Comparison of ENCODE assay signal across 19 mouse cellular contexts in the genomic region with DNA sequence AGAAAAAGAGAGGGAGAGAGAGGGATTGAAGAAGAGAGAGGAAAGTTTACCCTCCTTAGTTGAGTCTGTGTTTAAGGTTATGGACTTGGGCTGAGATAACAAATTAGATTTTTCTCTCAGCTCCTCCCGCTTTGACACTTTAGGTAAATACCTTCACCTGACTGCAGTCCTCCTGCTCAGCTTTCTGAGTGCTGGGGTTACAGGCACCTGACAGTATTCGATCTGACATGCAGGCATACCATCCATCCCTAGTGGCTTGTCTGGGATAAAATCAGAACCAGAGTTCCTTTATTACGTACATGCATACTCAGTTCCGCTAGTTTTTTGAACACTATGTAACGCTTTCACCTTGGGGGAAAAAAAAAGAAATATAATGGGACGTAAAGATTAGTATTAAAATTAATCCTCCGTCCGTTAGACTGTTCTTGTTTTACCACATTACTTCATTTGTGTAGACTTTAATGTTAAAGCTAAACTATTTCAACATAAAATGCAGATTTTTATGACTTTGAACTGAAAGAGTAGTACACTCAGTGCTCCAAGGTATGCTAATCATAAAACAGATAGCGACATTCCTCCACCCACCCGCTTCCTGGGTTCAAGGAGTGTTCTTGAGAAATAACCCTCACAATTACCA. TPM values are rescaled to one million over a fixed set of nuclear protein-coding genes. Genes with fewer than 3 reads are reported as not detected.
DNase-seq lines count a peak whose midpoint lies in the region; ATAC-seq and TF ChIP-seq lines count a peak whose summit lies in the region.
"Had no signal": no experiment of that assay in that cellular context is flagged by ENCODE, and none has a peak within 500 bp of the region (broad histone marks: within the 10 kb centered on the region; RNA-seq: fewer than 3 reads in every experiment).

No protein-coding gene starts in this region.

- no peak for DNase-seq in kidney, adult 2 months
- no peak for DNase-seq in kidney, postnatal 10 days
- no peak for DNase-seq in kidney, adult 18-20 months
- DNase-seq in 3T3-L1 (ENCODE audit: low read depth, low spot score): peak; percentile 92
- no peak for DNase-seq in frontal cortex, postnatal 10 days (ENCODE audit: low spot score in 2 of 2)
- DNase-seq: adrenal gland, adult 8-10 months; adrenal gland, postnatal 14 days; adrenal gland, postnatal 36 days; cerebellum, adult 11-12 months; cerebellum, adult 2 months; cerebellum, adult 9-10 months; cerebellum, postnatal 10 days; cerebellum, postnatal 25 days; forebrain, postnatal 0 days had no signal

- ATAC-seq in kidney, embryonic 16.5 days (ENCODE audit: low FRiP score, low TSS enrichment): no peak
- ATAC-seq: forebrain, embryonic 13.5 days; forebrain, embryonic 15.5 days; forebrain, postnatal 0 days had no signal

- no peak overlapping the region for H3K4me3 ChIP-seq in kidney, adult 2 months (ENCODE audit: insufficient read depth, low read depth, low read length)
- H3K4me3 ChIP-seq in kidney, embryonic 16.5 days (ENCODE audit: low read length): no peak overlapping the region
- H3K4me3 ChIP-seq: embryonic facial prominence, embryonic 10.5 days; embryonic facial prominence, embryonic 12.5 days; forebrain, embryonic 13.5 days; forebrain, embryonic 15.5 days had no signal

- H3K36me3 ChIP-seq in kidney, adult 2 months (ENCODE audit: control insufficient read depth, insufficient read depth, low read length): 0 out of 2 replicates have a peak, but pooled peaks cover 1% of the 10 kb centered on the region
- peaks cover 40% of the 10 kb centered on the region for H3K36me3 ChIP-seq in kidney, embryonic 16.5 days (ENCODE audit: insufficient read depth, low read length)

- H3K4me2 ChIP-seq in kidney, embryonic 16.5 days (replicated peaks; ENCODE audit: low read depth, low read length): no peak overlapping the region
- H3K4me2 ChIP-seq: embryonic facial prominence, embryonic 12.5 days; forebrain, embryonic 13.5 days; forebrain, embryonic 15.5 days had no signal

- no peaks in the 10 kb centered on the region for H3K27me3 ChIP-seq in kidney, adult 2 months (replicated peaks; ENCODE audit: control insufficient read depth, insufficient read depth, low read length)
- no peaks in the 10 kb centered on the region for H3K27me3 ChIP-seq in kidney, embryonic 16.5 days (ENCODE audit: insufficient read depth, low read length)
- H3K27me3 ChIP-seq: embryonic facial prominence, embryonic 12.5 days; forebrain, embryonic 13.5 days; forebrain, embryonic 15.5 days had no signal

- WGBS in kidney, adult 2 months: 94% methylated on average over 10 of the region's 10 CpGs
- 97% methylated on average over 10 of the region's 10 CpGs for WGBS in kidney, embryonic 16.5 days

- H3K27ac ChIP-seq in kidney, adult 2 months (ENCODE audit: insufficient read depth, low read depth, low read length): peak overlapping the region; percentile 87
- H3K27ac ChIP-seq in kidney, embryonic 16.5 days (ENCODE audit: low read length): peak overlapping the region; percentile 20; the same call in 1 of the 2 replicates
- H3K27ac ChIP-seq: embryonic facial prominence, embryonic 10.5 days; embryonic facial prominence, embryonic 12.5 days; forebrain, embryonic 13.5 days; forebrain, embryonic 15.5 days had no signal

- peaks cover 11% of the 10 kb centered on the region for H3K4me1 ChIP-seq in kidney, adult 2 months (ENCODE audit: control insufficient read depth, insufficient read depth, low read length)
- H3K4me1 ChIP-seq in kidney, embryonic 16.5 days (ENCODE audit: insufficient read depth, low read length): peaks cover 9% of the 10 kb centered on the region

- TF ChIP-seq CTCF in kidney, adult 2 months (conservative IDR thresholded peaks at IDR 0.05; ENCODE audit: insufficient read depth, insufficient read length, low read depth, low read length): no peak

- TF ChIP-seq POLR2A in kidney, adult 2 months (IDR thresholded peaks at IDR 0.05; ENCODE audit: low read depth, low read length): no peak

- no peak overlapping the region for H3K9ac ChIP-seq in kidney, embryonic 16.5 days (replicated peaks; ENCODE audit: low read length)
- H3K9ac ChIP-seq: embryonic facial prominence, embryonic 12.5 days; forebrain, embryonic 13.5 days; forebrain, embryonic 15.5 days; forebrain, postnatal 0 days had no signal

- 0 out of 2 replicates have a peak, but pooled peaks cover 3% of the 10 kb centered on the region for H3K9me3 ChIP-seq in kidney, embryonic 16.5 days (ENCODE audit: low read length)
- H3K9me3 ChIP-seq: embryonic facial prominence, embryonic 10.5 days; embryonic facial prominence, embryonic 12.5 days; forebrain, embryonic 13.5 days; forebrain, embryonic 15.5 days had no signal

RNA-seq across cellular contexts. Expression of gene Slc35e3, which starts 3.0 kb away (rescaled TPM):
- 37.1 and 39.1 TPM in 2 replicates for polyA plus RNA-seq in kidney, adult 2 months (2012; rRNA removed)
- polyA plus RNA-seq in kidney, embryonic 16.5 days (2015; fragmentation: Nextera tagmentation; extraction: Ambion mirVana): 15.2 and 17.3 TPM in 2 replicates

RNA-seq across cellular contexts. Expression of gene Mdm2, which starts 38.6 kb away (rescaled TPM):
- 21.9 and 22.9 TPM in 2 replicates for polyA plus RNA-seq in kidney, adult 2 months (2012; rRNA removed)
- 46.0 and 50.1 TPM in 2 replicates for polyA plus RNA-seq in kidney, embryonic 16.5 days (2015; fragmentation: Nextera tagmentation; extraction: Ambion mirVana)

RNA-seq across cellular contexts. Expression of gene Nup107, which starts 43.3 kb away (rescaled TPM):
- polyA plus RNA-seq in kidney, adult 2 months (2012; rRNA removed): 3.7 and 4.6 TPM in 2 replicates
- polyA plus RNA-seq in kidney, embryonic 16.5 days (2015; fragmentation: Nextera tagmentation; extraction: Ambion mirVana): 64.8 and 69.0 TPM in 2 replicates

Comparison
In these comparisons a context has a peak if more than half of its experiments do, and no peak if none do; other contexts are left out.
1. RNA of gene Nup107, which starts 43.3 kb away (polyA plus RNA-seq): 64.8 to 69.0 TPM in kidney, embryonic 16.5 days; 3.7 to 4.6 TPM in kidney, adult 2 months; every median in the first group is over 10 times any median in the second.